Mouse (Mus musculus) liver, embryonic 15.5 days (tissue): ENCODE data around the gene Smad6. TPM values are rescaled to one million over a fixed set of nuclear protein-coding genes. Genes with fewer than 3 reads are reported as not detected.

Source experiments
- ATAC-seq: fragments of 200-750 bp; cut with Nextera tagmentation; 2 replicates; pipeline ENCODE4 v1.8.0; 2017; ENCODE audit warnings: moderate number of reproducible peaks, mild to moderate bottlenecking, moderate library complexity; ENCODE audit not compliant: insufficient read depth
- H3K27ac ChIP-seq: fragments of 300-500 bp; sonication (generic); replicated peaks from 2 replicates; pipeline ENCODE4 v1.5.1; 2015; ENCODE audit warnings: mild to moderate bottlenecking, inconsistent platforms
- H3K27me3 ChIP-seq: fragments of 300-500 bp; sonication (generic); 2 replicates; pipeline ENCODE4 v1.6.1; 2015; ENCODE audit warnings: mild to moderate bottlenecking, inconsistent platforms
- H3K36me3 ChIP-seq: fragments of 300-500 bp; sonication (generic); replicated peaks from 2 replicates; pipeline ENCODE4 v1.6.1; 2015; ENCODE audit warnings: moderate library complexity, mild to moderate bottlenecking, inconsistent platforms
- H3K4me1 ChIP-seq: fragments of 300-500 bp; sonication (generic); replicated peaks from 2 replicates; pipeline ENCODE4 v1.6.1; 2015; ENCODE audit warnings: inconsistent platforms
- H3K4me2 ChIP-seq: fragments of 300-500 bp; sonication (generic); 2 replicates; pipeline ENCODE4 v1.6.1; 2015; ENCODE audit warnings: moderate library complexity, mild to moderate bottlenecking, inconsistent platforms
- H3K4me3 ChIP-seq: fragments of 300-500 bp; sonication (generic); replicated peaks from 2 replicates; pipeline ENCODE4 v1.5.1; 2015; ENCODE audit warnings: mild to moderate bottlenecking, inconsistent platforms
- H3K9ac ChIP-seq: fragments of 300-500 bp; sonication (generic); 2 replicates; pipeline ENCODE4 v1.6.1; 2015; ENCODE audit warnings: moderate library complexity, mild to moderate bottlenecking, inconsistent platforms
- H3K9me3 ChIP-seq: fragments of 300-500 bp; sonication (generic); replicated peaks from 2 replicates; pipeline ENCODE4 v1.6.1; 2016; ENCODE audit warnings: inconsistent platforms
- WGBS: fragments of 180-500 bp; shearing (Covaris S2); methylation state at CpG from one replicate; pipeline ENCODE4 v1.1.7; 2015; ENCODE audit warnings: mixed read lengths; ENCODE audit not compliant: insufficient replicate concordance; 5-methylcytosine and 5-hydroxymethylcytosine counted together
- polyA plus RNA-seq: library from polyadenylated mRNA; unstranded; fragments of >200 nt; fragmentation: Nextera tagmentation; extraction: Ambion mirVana; gene quantifications from 2 replicates; pipeline ENCODE4 v1.2.1, GENCODE M21; 2015

Smad6 gene
- polyA plus RNA-seq, 1 experiment from 2014 or later: 2.3 TPM

- Histone ChIP-seq H3K4me3 (peak overlapping the region; percentile 62), H3K36me3 (no peaks in the 10 kb centered on the region), H3K4me2 (peak overlapping the region; percentile 97), H3K4me1 (peaks cover 97% of the 10 kb centered on the region), H3K9ac (peak overlapping the region; percentile 62), H3K27me3 (peaks cover 58% of the 10 kb centered on the region), H3K9me3 (no peaks in the 10 kb centered on the region), H3K27ac (peak overlapping the region; percentile 59)
- WGBS: under 1% methylated on average over 32 of the region's 32 CpGs
- ATAC-seq: no peak
Measured at GRCm38 (mm10) chr9:64021319-64021850, 474 bp downstream of the Smad6 start.

GRCm38 (mm10) chr9:64020606-64021318 is 1.1 kb downstream of the Smad6 start:
- H3K4me2 ChIP-seq: peak overlapping the region; percentile 97
- H3K27me3 ChIP-seq: peaks cover 65% of the 10 kb centered on the region
- peak overlapping the region; percentile 62 for H3K9ac ChIP-seq
- no peaks in the 10 kb centered on the region for H3K36me3 ChIP-seq
- peak overlapping the region; percentile 62 for H3K4me3 ChIP-seq
- under 1% methylated on average over 86 of the region's 89 CpGs for WGBS
- peaks cover 98% of the 10 kb centered on the region for H3K4me1 ChIP-seq
- peak overlapping the region; percentile 59 for H3K27ac ChIP-seq
- no peaks in the 10 kb centered on the region for H3K9me3 ChIP-seq
- ATAC-seq: no peak

GRCm38 (mm10) chr9:64020171-64020605 is 1.7 kb downstream of the Smad6 start:
- H3K4me1 ChIP-seq: peaks cover 93% of the 10 kb centered on the region

GRCm38 (mm10) chr9:64019036-64019886 is 2.6 kb downstream of the Smad6 start:
- Histone ChIP-seq H3K9ac (peak overlapping the region; percentile 62; the same call in 1 of the 2 replicates), H3K27ac (peak overlapping the region; percentile 86), H3K4me2 (peak overlapping the region; percentile 97), H3K4me1 (peaks cover 93% of the 10 kb centered on the region), H3K9me3 (no peaks in the 10 kb centered on the region), H3K4me3 (peak overlapping the region; percentile 62), H3K27me3 (peaks cover 65% of the 10 kb centered on the region), H3K36me3 (no peaks in the 10 kb centered on the region)
- no peak for ATAC-seq
- 27% methylated on average over 10 of the region's 10 CpGs for WGBS

More at GRCm38 (mm10) chr9:64020171-64020605, 1.7 kb downstream of the Smad6 start:
- H3K9me3 ChIP-seq: no peaks in the 10 kb centered on the region
- H3K27ac ChIP-seq: peak overlapping the region; percentile 59; the same call in 1 of the 2 replicates
- ATAC-seq: no peak
- H3K4me2 ChIP-seq: peak overlapping the region; percentile 97
- WGBS: under 1% methylated on average over 50 of the region's 50 CpGs
- H3K27me3 ChIP-seq: peaks cover 65% of the 10 kb centered on the region
- peak overlapping the region; percentile 62 for H3K4me3 ChIP-seq
- H3K9ac ChIP-seq: peak overlapping the region; percentile 62
- no peaks in the 10 kb centered on the region for H3K36me3 ChIP-seq

- Histone ChIP-seq H3K36me3 (no peaks in the 10 kb centered on the region), H3K27me3 (peaks cover 65% of the 10 kb centered on the region), H3K9me3 (no peaks in the 10 kb centered on the region), H3K4me2 (peak overlapping the region; percentile 97), H3K4me3 (peak overlapping the region; percentile 62), H3K27ac (peak overlapping the region; percentile 86), H3K4me1 (peaks cover 86% of the 10 kb centered on the region), H3K9ac (peak overlapping the region; percentile 55)
- 4% methylated on average over 23 of the region's 23 CpGs for WGBS
- ATAC-seq: peak; percentile 47
Measured at GRCm38 (mm10) chr9:64017861-64018793, 3.7 kb downstream of the Smad6 start.

- Histone ChIP-seq H3K4me1 (peaks cover 75% of the 10 kb centered on the region), H3K9ac (peak overlapping the region; percentile 55)
- 3% methylated on average over 25 of the region's 25 CpGs for WGBS
Measured at GRCm38 (mm10) chr9:64016648-64017400, 5.0 kb downstream of the Smad6 start.

GRCm38 (mm10) chr9:64016092-64016491 is 5.8 kb downstream of the Smad6 start:
- peaks cover 68% of the 10 kb centered on the region for H3K4me1 ChIP-seq
- WGBS: 61% methylated on average over 7 of the region's 7 CpGs
- H3K9me3 ChIP-seq: peaks cover 6% of the 10 kb centered on the region; the same call in 1 of the 2 replicates
- H3K27ac ChIP-seq: no peak overlapping the region
- no peak overlapping the region for H3K4me3 ChIP-seq
- no peak for ATAC-seq
- no peak overlapping the region for H3K9ac ChIP-seq
- no peak overlapping the region for H3K4me2 ChIP-seq
- peaks cover 48% of the 10 kb centered on the region for H3K27me3 ChIP-seq
- H3K36me3 ChIP-seq: peaks cover 11% of the 10 kb centered on the region

More at GRCm38 (mm10) chr9:64016648-64017400, 5.0 kb downstream of the Smad6 start:
- H3K27me3 ChIP-seq: peaks cover 56% of the 10 kb centered on the region
- H3K9me3 ChIP-seq: no peaks in the 10 kb centered on the region
- ATAC-seq: 0 out of 2 replicates have a peak, but pooled peaks have one; percentile 21
- peak overlapping the region; percentile 86 for H3K27ac ChIP-seq
- H3K4me2 ChIP-seq: peak overlapping the region; percentile 97
- peaks cover 3% of the 10 kb centered on the region for H3K36me3 ChIP-seq
- H3K4me3 ChIP-seq: peak overlapping the region; percentile 62

GRCm38 (mm10) chr9:64014801-64015200 is 7.1 kb downstream of the Smad6 start:
- no peak for ATAC-seq
- Histone ChIP-seq H3K4me1 (peaks cover 55% of the 10 kb centered on the region), H3K4me3 (no peak overlapping the region), H3K27ac (no peak overlapping the region), H3K9me3 (peaks cover 6% of the 10 kb centered on the region; the same call in 1 of the 2 replicates), H3K27me3 (peaks cover 35% of the 10 kb centered on the region), H3K36me3 (peaks cover 17% of the 10 kb centered on the region), H3K4me2 (no peak overlapping the region), H3K9ac (no peak overlapping the region)
- WGBS: 51% methylated on average over 6 of the region's 6 CpGs

- Histone ChIP-seq H3K4me1 (peaks cover 22% of the 10 kb centered on the region), H3K9ac (no peak overlapping the region), H3K27ac (no peak overlapping the region), H3K4me3 (no peak overlapping the region), H3K27me3 (peaks cover 6% of the 10 kb centered on the region), H3K9me3 (peaks cover 6% of the 10 kb centered on the region; the same call in 1 of the 2 replicates), H3K36me3 (peaks cover 21% of the 10 kb centered on the region), H3K4me2 (no peak overlapping the region)
- ATAC-seq: no peak
- WGBS: 94% methylated on average over 1 of the region's 1 CpGs
Measured at GRCm38 (mm10) chr9:64011356-64011755, 10.5 kb downstream of the Smad6 start.
